In genomic region chr5:147752914-147753341, GRCm38 (mm10) we compare ENCODE assay signal across 9 mouse cellular contexts. TPM values are rescaled to one million over a fixed set of nuclear protein-coding genes. Genes with fewer than 3 reads are reported as not detected.
DNase-seq lines count a peak whose midpoint lies in the region; ATAC-seq and TF ChIP-seq lines count a peak whose summit lies in the region.
"Had no signal": no experiment of that assay in that cellular context is flagged by ENCODE, and none has a peak within 500 bp of the region (broad histone marks: within the 10 kb centered on the region; RNA-seq: fewer than 3 reads in every experiment).

No protein-coding gene starts in this region.

- no peak overlapping the region for H3K27ac ChIP-seq in hindbrain, embryonic 13.5 days
- H3K27ac ChIP-seq in limb, embryonic 14.5 days (replicated peaks; ENCODE audit: low read depth, low read length): no peak overlapping the region

- H3K4me3 ChIP-seq in megakaryocyte, embryonic 14.5 days (replicated peaks): peak overlapping the region; percentile 84
- H3K4me3 ChIP-seq in hindbrain, embryonic 13.5 days: peak overlapping the region; percentile 18
- 0 out of 2 replicates have a peak overlapping the region, but pooled peaks have one; percentile 10 for H3K4me3 ChIP-seq in limb, embryonic 14.5 days (replicated peaks; ENCODE audit: low read length)

- ATAC-seq in megakaryocyte, adult 5-6 weeks (ENCODE audit: poor library complexity, severe bottlenecking): no peak
- no peak for ATAC-seq in hindbrain, embryonic 13.5 days (ENCODE audit: low FRiP score)
- no peak for ATAC-seq in limb, embryonic 14.5 days (ENCODE audit: low FRiP score, low read depth)
- ATAC-seq in CD4-positive, CD25-positive, alpha-beta regulatory T cell, adult 4 months: no peak

- H3K9me3 ChIP-seq in megakaryocyte, embryonic 14.5 days: peaks cover 32% of the 10 kb centered on the region
- no peaks in the 10 kb centered on the region for H3K9me3 ChIP-seq in hindbrain, embryonic 13.5 days
- H3K9me3 ChIP-seq in limb, embryonic 14.5 days (ENCODE audit: control insufficient read depth, low read length): no peaks in the 10 kb centered on the region

- H3K9ac ChIP-seq in hindbrain, embryonic 13.5 days: no peak overlapping the region; the same call in 1 of the 2 replicates
- H3K9ac ChIP-seq in limb, embryonic 14.5 days (ENCODE audit: low read depth, low read length, severe bottlenecking): no peak overlapping the region

- WGBS in hindbrain, embryonic 13.5 days: under 1% methylated on average over 25 of the region's 25 CpGs
- WGBS in limb, embryonic 14.5 days: 2% methylated on average over 25 of the region's 25 CpGs

- H3K27me3 ChIP-seq in megakaryocyte, embryonic 14.5 days (replicated peaks): peaks cover 62% of the 10 kb centered on the region
- H3K27me3 ChIP-seq in hindbrain, embryonic 13.5 days: peaks cover 65% of the 10 kb centered on the region
- peaks cover 55% of the 10 kb centered on the region for H3K27me3 ChIP-seq in limb, embryonic 14.5 days (ENCODE audit: control insufficient read depth, insufficient read depth, low read length)

- no peaks in the 10 kb centered on the region for H3K36me3 ChIP-seq in megakaryocyte, embryonic 14.5 days (replicated peaks; ENCODE audit: low read length)
- H3K36me3 ChIP-seq in hindbrain, embryonic 13.5 days: no peaks in the 10 kb centered on the region
- no peaks in the 10 kb centered on the region for H3K36me3 ChIP-seq in limb, embryonic 14.5 days (ENCODE audit: control insufficient read depth, insufficient read depth, low read length)
- H3K36me3 ChIP-seq: G1E had no signal

- H3K4me2 ChIP-seq in hindbrain, embryonic 13.5 days: peak overlapping the region; percentile 40
- H3K4me2 ChIP-seq in limb, embryonic 14.5 days (replicated peaks; ENCODE audit: low read depth, low read length, severe bottlenecking): peak overlapping the region; percentile 25; the same call in 1 of the 2 replicates

- no peak for DNase-seq in limb, embryonic 14.5 days (ENCODE audit: low spot score)
- DNase-seq in neural tube, embryonic 10.5 days (ENCODE audit: extremely low spot score, low spot score): peak; percentile 33
- DNase-seq in thymus, postnatal 36 days: no peak
- no peak for DNase-seq in cerebellum, adult 9-11 months

- no peak for TF ChIP-seq POLR2A in limb, embryonic 14.5 days (IDR thresholded peaks at IDR 0.05; ENCODE audit: borderline replicate concordance, extremely low read depth, insufficient read depth, insufficient read length)

- H3K4me1 ChIP-seq in megakaryocyte, embryonic 14.5 days: peaks cover 27% of the 10 kb centered on the region
- peaks cover 23% of the 10 kb centered on the region for H3K4me1 ChIP-seq in hindbrain, embryonic 13.5 days (replicated peaks)
- H3K4me1 ChIP-seq in limb, embryonic 14.5 days (ENCODE audit: control insufficient read depth, insufficient read depth, low read length): peaks cover 8% of the 10 kb centered on the region; the same call in 1 of the 2 replicates

RNA-seq across cellular contexts. Expression of gene Flt1, which starts 27.1 kb away (rescaled TPM):
- polyA plus RNA-seq in megakaryocyte, embryonic 14.5 days (2012; ENCODE audit: insufficient read depth, low replicate concordance): 0.36 and 0.47 TPM in 2 replicates
- 2.1 and 2.3 TPM in 2 replicates for total RNA-seq in megakaryocyte, adult 5-6 weeks (2015)
- 2.9 and 5.3 TPM in 2 replicates for total RNA-seq in megakaryocyte, adult 5-6 weeks (2017)
- polyA plus RNA-seq in hindbrain, embryonic 13.5 days (2015; fragmentation: Nextera tagmentation; extraction: Ambion mirVana): 11.1 and 12.0 TPM in 2 replicates
- 6.3 and 6.4 TPM in 2 replicates for polyA plus RNA-seq in limb, embryonic 14.5 days (2012; rRNA removed)
- 10.0 and 12.3 TPM in 2 replicates for polyA plus RNA-seq in limb, embryonic 14.5 days (2014; fragmentation: Nextera tagmentation; extraction: Ambion mirVana)
- under 1 TPM in 1 of 2 experiments, not detected in 1; 0.13 TPM for polyA plus RNA-seq in CD4-positive, CD25-positive, alpha-beta regulatory T cell, adult 4 months (2017; shearing (Covaris generic))

Comparison
In these comparisons a context has a peak if more than half of its experiments do, and no peak if none do; other contexts are left out.
1. H3K4me3 ChIP-seq: peak in every context shown above with its lines; median percentile 84 in megakaryocyte, embryonic 14.5 days; 18 in hindbrain, embryonic 13.5 days; 10 in limb, embryonic 14.5 days.